In the genomic region with DNA sequence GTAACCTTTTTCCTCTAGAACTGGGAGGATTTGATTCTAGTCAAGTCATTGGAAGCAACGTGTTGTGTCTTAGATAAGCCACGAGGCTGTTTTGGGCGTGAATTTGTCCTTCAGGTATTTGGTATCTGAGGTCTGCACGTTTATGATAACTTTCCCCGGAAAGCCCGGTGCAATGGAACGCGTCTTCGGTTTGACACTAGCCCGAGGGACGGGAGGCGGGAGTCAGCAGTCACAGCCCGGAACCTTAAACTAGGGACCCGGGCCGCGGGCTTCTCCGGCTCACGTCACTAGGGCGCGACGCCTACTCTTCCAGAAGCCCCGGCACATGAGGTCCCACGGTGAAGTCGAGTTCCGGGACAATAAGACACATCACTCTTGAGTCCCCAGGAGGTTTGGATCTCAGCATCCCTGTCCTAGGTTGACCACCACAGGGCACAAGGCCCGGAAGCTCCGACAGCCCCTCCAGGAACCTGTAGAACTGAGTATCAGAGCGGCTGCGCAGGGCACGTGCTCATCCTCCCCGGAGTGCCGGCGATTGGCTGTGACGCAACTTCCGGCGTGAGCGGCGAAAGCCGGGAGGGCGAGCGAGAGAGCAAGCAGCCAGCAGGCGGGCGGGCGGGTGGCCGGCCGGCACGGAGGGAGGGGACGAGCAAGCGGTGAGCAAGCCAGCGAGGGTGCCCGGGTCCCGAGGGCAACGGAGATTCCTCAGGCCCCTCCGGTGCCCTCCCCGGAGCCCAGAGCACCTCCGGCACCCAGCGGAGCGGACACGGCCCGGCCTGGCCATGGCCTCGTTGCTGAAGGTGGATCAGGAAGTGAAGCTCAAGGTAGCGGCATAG, we compare ENCODE assay signal across 8 mouse cellular contexts. TPM values are rescaled to one million over a fixed set of nuclear protein-coding genes. Genes with fewer than 3 reads are reported as not detected.
DNase-seq lines count a peak whose midpoint lies in the region; ATAC-seq lines count a peak whose summit lies in the region.

Psme3 (plus strand) TSS at position 549 of the 836 bp plus-strand sequence.

- peak within 1 kb of the TSS; percentile 99 for H3K4me2 ChIP-seq in hindbrain, embryonic 12.5 days (replicated peaks)

- peaks cover 16% of the 10 kb centered on the region for H3K4me1 ChIP-seq in hindbrain, embryonic 12.5 days

- no peaks in the 10 kb centered on the region for H3K9me3 ChIP-seq in hindbrain, embryonic 12.5 days (replicated peaks)

- peak within 1 kb of the TSS; percentile 77 for H3K27ac ChIP-seq in hindbrain, embryonic 12.5 days

- peak within 1 kb of the TSS; percentile 96 for H3K9ac ChIP-seq in hindbrain, embryonic 12.5 days

- DNase-seq in Muller cell, postnatal 12 days (ENCODE audit: inconsistent ontology term), result peak; percentile 95
- DNase-seq in cerebellum, adult 9-11 months, result peak; percentile 94
- DNase-seq in frontal cortex, postnatal 10 days (ENCODE audit: low spot score in 2 of 2), result peak; percentile 85 to 92
- DNase-seq in layer of hippocampus, postnatal 14 days (ENCODE audit: low spot score in 2 of 2), result peak; percentile 94 to 96
- DNase-seq in lung, postnatal 14 days, result peak; percentile 92
- peak; percentile 88 for DNase-seq in retina, adult 2 months (ENCODE audit: low read depth, low spot score)
- DNase-seq in thymus, postnatal 36 days, result peak; percentile 90

- under 1% methylated on average over 61 of the region's 62 CpGs for WGBS in hindbrain, embryonic 12.5 days

- ATAC-seq in hindbrain, embryonic 12.5 days (ENCODE audit: low FRiP score), result peak; percentile 95

- H3K27me3 ChIP-seq in hindbrain, embryonic 12.5 days, result no peaks in the 10 kb centered on the region

- H3K4me3 ChIP-seq in hindbrain, embryonic 12.5 days, result peak within 1 kb of the TSS; percentile 97

- H3K36me3 ChIP-seq in hindbrain, embryonic 12.5 days, result peaks cover 28% of the 10 kb centered on the region

RNA-seq across cellular contexts. Expression of gene Psme3, which starts in this region (rescaled TPM):
- polyA plus RNA-seq in hindbrain, embryonic 12.5 days (2016; fragmentation: Nextera tagmentation; extraction: Ambion mirVana), result 157 and 169 TPM in 2 replicates
- total RNA-seq in layer of hippocampus, postnatal 14 days (2021), result 100 to 1,000 TPM; 103 to 114 TPM

Comparison
In these comparisons a context has a peak if more than half of its experiments do, and no peak if none do; other contexts are left out.
1. Peak in every context shown above with its lines: DNase-seq, ATAC-seq, H3K4me3 ChIP-seq and H3K27ac ChIP-seq.